Mouse (Mus musculus): ENCODE results near the gene Cntn3.

DNA sequence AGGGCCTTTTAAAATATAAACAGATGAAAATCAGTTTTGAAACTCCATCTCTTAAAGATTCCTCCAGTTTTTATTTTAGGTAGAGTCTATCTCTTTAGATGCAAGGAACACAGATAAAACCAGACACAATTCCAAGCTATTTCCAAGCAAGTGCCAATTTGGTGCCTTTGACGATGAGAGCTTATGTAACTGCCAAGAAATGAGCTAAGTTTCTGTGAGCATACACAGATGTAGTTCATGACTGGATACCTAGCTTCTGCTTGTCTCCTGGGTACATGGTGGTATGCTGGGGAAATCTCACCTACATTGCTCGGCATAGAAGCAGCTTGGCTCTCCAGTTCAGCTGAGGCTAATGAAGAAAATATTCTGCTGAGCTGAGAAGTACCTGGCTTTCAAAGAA, 246.2 kb downstream of the Cntn3 start:
- TF ChIP-seq CTCF (IDR thresholded peaks at IDR 0.05; ENCODE audit: low read depth) = no peak
- no peak for TF ChIP-seq EP300 (IDR thresholded peaks at IDR 0.05; ENCODE audit: low read depth)

All from heart, postnatal 0 days (tissue).